Mouse (Mus musculus) neural tube, embryonic 11.5 days (tissue): ENCODE measurements at regions not wholly inside any gene's neighbourhood (a gene's known extent, or its start where the extent isn't known, plus 50 kb on each side); places are given as distances from the start of the nearest gene placed in this dataset.

ENCODE experiments used
- ATAC-seq: fragments of 200-750 bp; cut with Nextera tagmentation; 2 replicates; pipeline ENCODE4 v1.8.0; 2017; ENCODE audit warnings: moderate number of reproducible peaks, mild to moderate bottlenecking, moderate TSS enrichment, moderate library complexity; ENCODE audit not compliant: insufficient read depth, low FRiP score, low TSS enrichment
- DNase-seq: peaks from one replicate; pipeline ENCODE4 v3.0.0-alpha.2; 2015; ENCODE audit warnings: low spot score
- H3K27ac ChIP-seq: fragments of 300-500 bp; sonication (generic); 2 replicates; pipeline ENCODE4 v1.5.1; 2014; ENCODE audit warnings: low read depth, mild to moderate bottlenecking, low read length
- H3K27me3 ChIP-seq: fragments of 300-500 bp; sonication (generic); 2 replicates; pipeline ENCODE4 v1.6.1; 2014; ENCODE audit warnings: mild to moderate bottlenecking, low read length, mixed read lengths; ENCODE audit not compliant: control insufficient read depth, insufficient read depth
- H3K36me3 ChIP-seq: fragments of 300-500 bp; sonication (generic); 2 replicates; pipeline ENCODE4 v1.6.1; 2014; ENCODE audit warnings: mild to moderate bottlenecking, low read length, moderate library complexity, mixed read lengths; ENCODE audit not compliant: control insufficient read depth, insufficient read depth
- H3K4me1 ChIP-seq: fragments of 300-500 bp; sonication (generic); 2 replicates; pipeline ENCODE4 v1.6.1; 2014; ENCODE audit warnings: low read length, mixed read lengths; ENCODE audit not compliant: control insufficient read depth, insufficient read depth
- H3K4me2 ChIP-seq: fragments of 300-500 bp; sonication (generic); 2 replicates; pipeline ENCODE4 v1.6.1; 2014; ENCODE audit warnings: low read depth, mild to moderate bottlenecking, moderate library complexity
- H3K4me3 ChIP-seq: fragments of 300-500 bp; sonication (generic); 2 replicates; pipeline ENCODE4 v1.5.1; 2014; ENCODE audit warnings: low read depth, low read length
- H3K9ac ChIP-seq: fragments of 300-500 bp; sonication (generic); 2 replicates; pipeline ENCODE4 v1.6.1; 2014; ENCODE audit warnings: mild to moderate bottlenecking, low read length
- H3K9me3 ChIP-seq: fragments of 300-500 bp; sonication (generic); 2 replicates; pipeline ENCODE4 v1.6.1; 2016; ENCODE audit warnings: low read length; ENCODE audit not compliant: control insufficient read depth
- WGBS: fragments of 180-500 bp; shearing (Covaris S2); extraction: QIAGEN DNeasy Blood & Tissue Kit; methylation state at CpG from one replicate; pipeline ENCODE4 v1.1.7; 2014; 5-methylcytosine and 5-hydroxymethylcytosine counted together

DNA sequence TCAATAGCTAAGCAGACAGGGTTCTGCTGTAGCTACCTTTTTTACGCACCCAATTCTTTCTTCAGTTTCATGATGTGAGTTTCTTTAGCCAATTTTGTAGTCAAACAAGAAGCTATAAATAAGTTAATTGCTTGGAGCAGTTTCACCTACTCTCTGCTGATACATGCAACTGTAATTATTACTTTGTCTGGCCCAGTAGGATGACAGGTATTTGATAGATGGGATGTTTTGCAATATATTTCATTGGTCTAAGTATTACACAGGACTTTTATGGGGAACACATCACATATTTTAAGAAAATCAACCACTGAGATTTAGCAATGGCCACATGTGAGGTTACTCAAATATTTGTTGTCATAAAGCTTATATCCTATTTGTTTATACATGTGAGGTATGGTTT lies 454.2 kb downstream of the Gja1 start:
- no peaks in the 10 kb centered on the region for H3K9me3 ChIP-seq
- no peak for ATAC-seq
- no peaks in the 10 kb centered on the region for H3K4me1 ChIP-seq
- no peak overlapping the region for H3K4me2 ChIP-seq
- no peak overlapping the region for H3K9ac ChIP-seq
- H3K4me3 ChIP-seq = no peak overlapping the region
- no peak overlapping the region for H3K27ac ChIP-seq
- H3K36me3 ChIP-seq = no peaks in the 10 kb centered on the region
- no peaks in the 10 kb centered on the region for H3K27me3 ChIP-seq
- WGBS = 93% methylated on average over 1 of the region's 1 CpGs
- no peak for DNase-seq

DNA sequence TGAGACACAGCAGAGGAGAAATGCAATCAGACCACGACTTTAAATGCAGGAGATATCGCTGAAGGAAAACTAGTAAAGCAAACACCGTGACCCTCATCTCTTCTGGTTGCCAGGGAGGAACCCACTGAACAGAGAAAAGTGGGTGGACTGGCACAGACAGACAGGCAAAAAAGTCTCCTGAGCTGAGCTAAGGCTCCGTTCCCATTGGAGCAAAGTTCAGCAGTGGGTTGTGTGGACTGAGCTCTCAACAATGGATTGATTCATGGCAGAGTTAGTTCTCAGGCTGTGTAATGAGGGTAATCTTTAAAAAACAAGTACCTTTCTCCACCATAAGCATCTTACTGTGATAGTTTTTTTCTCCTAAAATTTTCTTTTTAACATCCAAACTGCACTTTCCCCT lies 454.8 kb downstream of the Gja1 start:
- Histone ChIP-seq H3K4me3 (no peak overlapping the region), H3K27ac (no peak overlapping the region), H3K4me2 (no peak overlapping the region), H3K9me3 (no peaks in the 10 kb centered on the region), H3K36me3 (no peaks in the 10 kb centered on the region), H3K27me3 (no peaks in the 10 kb centered on the region), H3K9ac (no peak overlapping the region), H3K4me1 (no peaks in the 10 kb centered on the region)
- ATAC-seq (no peak), DNase-seq (no peak)
- WGBS = 86% methylated on average over 4 of the region's 4 CpGs

- Histone ChIP-seq H3K9ac (no peak overlapping the region), H3K9me3 (no peaks in the 10 kb centered on the region), H3K4me2 (no peak overlapping the region), H3K4me3 (no peak overlapping the region), H3K27ac (no peak overlapping the region), H3K27me3 (no peaks in the 10 kb centered on the region), H3K36me3 (no peaks in the 10 kb centered on the region), H3K4me1 (no peaks in the 10 kb centered on the region)
- ATAC-seq = no peak
- 92% methylated on average over 4 of the region's 4 CpGs for WGBS
- no peak for DNase-seq
These were observed 459.0 kb downstream of the Gja1 start for GRCm38 (mm10) chr10:56836130-56836529.

GRCm38 (mm10) chr10:56839006-56839495 lies 461.9 kb downstream of the Gja1 start:
- no peak for DNase-seq
- Histone ChIP-seq H3K9me3 (no peaks in the 10 kb centered on the region), H3K27ac (no peak overlapping the region), H3K36me3 (no peaks in the 10 kb centered on the region), H3K4me3 (no peak overlapping the region), H3K4me2 (no peak overlapping the region), H3K9ac (no peak overlapping the region), H3K4me1 (no peaks in the 10 kb centered on the region), H3K27me3 (no peaks in the 10 kb centered on the region)
- WGBS = 61% methylated on average over 9 of the region's 9 CpGs
- ATAC-seq = no peak

- no peak for DNase-seq
- Histone ChIP-seq H3K4me2 (no peak overlapping the region), H3K4me3 (no peak overlapping the region), H3K4me1 (no peaks in the 10 kb centered on the region), H3K9me3 (no peaks in the 10 kb centered on the region), H3K27ac (no peak overlapping the region), H3K27me3 (no peaks in the 10 kb centered on the region), H3K9ac (no peak overlapping the region), H3K36me3 (no peaks in the 10 kb centered on the region)
- no peak for ATAC-seq
- WGBS = 53% methylated on average over 2 of the region's 2 CpGs
These were observed 462.4 kb downstream of the Gja1 start for GRCm38 (mm10) chr10:56839545-56839944.

DNA sequence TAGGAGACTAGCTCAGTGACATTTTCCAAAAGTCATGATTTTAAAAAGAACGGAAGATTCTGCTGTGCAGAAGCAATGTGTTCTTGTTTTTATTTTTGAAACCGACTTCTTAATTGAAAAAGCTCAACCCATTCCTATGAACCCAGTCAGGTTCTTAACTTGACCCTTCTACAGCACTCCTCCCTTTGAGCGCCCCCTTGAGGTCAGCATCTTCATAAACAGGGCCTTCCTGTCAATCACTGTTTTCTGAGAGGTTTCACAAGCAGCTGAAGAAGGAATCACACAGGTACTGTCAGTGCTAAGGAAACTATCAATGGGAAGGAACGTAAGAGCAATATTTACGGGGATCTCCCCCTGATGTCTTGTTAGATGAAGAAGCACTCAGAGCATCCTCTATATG lies 463.6 kb downstream of the Gja1 start:
- Histone ChIP-seq H3K4me1 (no peaks in the 10 kb centered on the region), H3K27me3 (no peaks in the 10 kb centered on the region), H3K9me3 (no peaks in the 10 kb centered on the region), H3K27ac (no peak overlapping the region), H3K4me2 (no peak overlapping the region), H3K4me3 (no peak overlapping the region), H3K9ac (no peak overlapping the region), H3K36me3 (no peaks in the 10 kb centered on the region)
- WGBS = 72% methylated on average over 5 of the region's 5 CpGs
- DNase-seq (no peak), ATAC-seq (no peak)

DNA sequence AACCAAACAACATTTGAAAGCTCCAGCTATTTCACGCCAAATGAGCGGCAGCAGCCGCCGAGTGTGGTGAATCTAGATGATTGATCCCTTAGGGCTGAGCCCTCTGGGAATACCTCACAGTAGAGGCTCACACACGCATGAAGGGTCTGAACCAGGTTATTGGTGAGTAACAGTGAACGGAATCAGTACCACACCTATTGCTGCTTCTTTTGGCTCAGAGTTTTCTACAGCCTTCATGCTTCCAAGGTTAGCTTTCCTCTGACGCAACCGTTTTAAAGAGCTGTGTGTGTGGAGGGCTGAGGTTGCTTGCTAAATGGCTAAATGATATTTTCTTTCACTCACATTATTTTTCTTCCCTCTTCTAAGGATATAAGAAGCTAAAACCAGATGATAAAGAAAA lies 464.4 kb downstream of the Gja1 start:
- no peaks in the 10 kb centered on the region for H3K4me1 ChIP-seq
- H3K9me3 ChIP-seq = no peaks in the 10 kb centered on the region
- ATAC-seq (no peak), DNase-seq (no peak)
- WGBS = 64% methylated on average over 8 of the region's 8 CpGs
- H3K4me3 ChIP-seq = no peak overlapping the region
- no peak overlapping the region for H3K9ac ChIP-seq
- H3K27ac ChIP-seq = no peak overlapping the region
- H3K36me3 ChIP-seq = no peaks in the 10 kb centered on the region
- H3K4me2 ChIP-seq = no peak overlapping the region
- H3K27me3 ChIP-seq = no peaks in the 10 kb centered on the region

DNA sequence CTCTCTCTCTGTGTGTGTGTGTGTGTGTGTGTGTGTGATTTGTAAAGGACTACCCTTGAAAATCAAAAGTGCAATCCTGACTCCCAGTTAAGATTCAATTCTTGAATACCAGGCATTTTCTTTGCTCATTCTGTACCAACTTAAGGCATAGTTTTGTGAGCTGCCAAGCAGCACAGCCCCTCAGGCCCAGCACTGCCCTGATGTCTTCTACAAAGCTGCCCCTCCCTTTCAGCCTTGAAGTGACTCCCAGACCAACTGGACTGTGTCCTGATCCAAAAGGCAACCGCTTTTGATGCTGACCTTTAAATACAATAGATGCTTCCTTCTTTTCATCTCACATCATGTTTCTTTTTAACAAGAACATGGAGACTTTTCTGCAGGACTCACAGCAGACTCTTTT lies 464.8 kb downstream of the Gja1 start:
- 69% methylated on average over 1 of the region's 1 CpGs for WGBS
- Histone ChIP-seq H3K36me3 (no peaks in the 10 kb centered on the region), H3K4me2 (no peak overlapping the region), H3K4me3 (no peak overlapping the region), H3K4me1 (no peaks in the 10 kb centered on the region), H3K9ac (no peak overlapping the region), H3K27ac (no peak overlapping the region), H3K27me3 (no peaks in the 10 kb centered on the region), H3K9me3 (no peaks in the 10 kb centered on the region)
- no peak for ATAC-seq
- DNase-seq = no peak

DNA sequence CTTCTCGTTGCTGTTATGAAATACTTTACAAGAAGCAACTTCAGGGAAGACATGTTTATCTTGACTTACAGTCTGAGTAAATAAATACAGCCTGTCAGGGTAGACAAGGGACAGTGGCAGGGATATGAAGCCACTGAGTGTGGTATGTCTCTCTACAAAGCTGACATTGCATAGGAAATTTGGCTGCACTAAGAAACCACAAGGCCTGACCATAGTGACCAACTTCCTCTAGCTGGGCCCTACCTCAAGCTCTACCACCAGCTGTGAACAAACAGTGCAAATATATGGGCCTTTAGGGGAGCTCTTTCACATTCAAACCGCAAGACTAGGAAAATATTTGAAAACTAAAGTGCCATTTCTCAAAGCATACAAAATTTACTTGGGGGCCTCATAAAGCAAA lies 475.4 kb downstream of the Gja1 start:
- DNase-seq (no peak), ATAC-seq (no peak)
- Histone ChIP-seq H3K4me1 (no peaks in the 10 kb centered on the region), H3K9me3 (no peaks in the 10 kb centered on the region), H3K36me3 (no peaks in the 10 kb centered on the region), H3K4me2 (no peak overlapping the region), H3K27ac (no peak overlapping the region), H3K9ac (no peak overlapping the region), H3K27me3 (no peaks in the 10 kb centered on the region), H3K4me3 (no peak overlapping the region)
- WGBS = 77% methylated on average over 2 of the region's 2 CpGs
